Mouse (Mus musculus) E14TG2a.4 (cell line): ENCODE results near the gene Prkag3.

Experiments used
- H3K27me3 ChIP-seq: 2 replicates; pipeline ENCODE4 v1.6.1; 2014; ENCODE audit warnings: low read length, control low read depth; ENCODE audit not compliant: insufficient read depth
- H3K36me3 ChIP-seq: 2 replicates; pipeline ENCODE4 v1.6.1; 2014; ENCODE audit warnings: low read length, control low read depth; ENCODE audit not compliant: insufficient read depth
- H3K4me1 ChIP-seq: replicated peaks from 2 replicates; pipeline ENCODE4 v1.6.1; 2014; ENCODE audit warnings: low read depth, low read length, control low read depth
- H3K4me3 ChIP-seq: replicated peaks from 2 replicates; pipeline ENCODE4 v1.5.1; 2014; ENCODE audit warnings: mild to moderate bottlenecking, low read length
- H3K9me3 ChIP-seq: 2 replicates; pipeline ENCODE4 v1.6.1; 2014; ENCODE audit warnings: low read length, control low read depth
- CTCF ChIP-seq: conservative IDR thresholded peaks from 2 replicates; pipeline ENCODE4 v1.5.1; 2014; ENCODE audit warnings: low read length
- NANOG ChIP-seq: IDR thresholded peaks from 2 replicates; pipeline ENCODE4 v1.6.1; 2014; ENCODE audit warnings: borderline replicate concordance, low read length, mixed read lengths
- POU5F1 ChIP-seq: IDR thresholded peaks from 2 replicates; pipeline ENCODE4 v1.6.1; 2014; ENCODE audit warnings: low read length, borderline replicate concordance

Prkag3 gene

DNA sequence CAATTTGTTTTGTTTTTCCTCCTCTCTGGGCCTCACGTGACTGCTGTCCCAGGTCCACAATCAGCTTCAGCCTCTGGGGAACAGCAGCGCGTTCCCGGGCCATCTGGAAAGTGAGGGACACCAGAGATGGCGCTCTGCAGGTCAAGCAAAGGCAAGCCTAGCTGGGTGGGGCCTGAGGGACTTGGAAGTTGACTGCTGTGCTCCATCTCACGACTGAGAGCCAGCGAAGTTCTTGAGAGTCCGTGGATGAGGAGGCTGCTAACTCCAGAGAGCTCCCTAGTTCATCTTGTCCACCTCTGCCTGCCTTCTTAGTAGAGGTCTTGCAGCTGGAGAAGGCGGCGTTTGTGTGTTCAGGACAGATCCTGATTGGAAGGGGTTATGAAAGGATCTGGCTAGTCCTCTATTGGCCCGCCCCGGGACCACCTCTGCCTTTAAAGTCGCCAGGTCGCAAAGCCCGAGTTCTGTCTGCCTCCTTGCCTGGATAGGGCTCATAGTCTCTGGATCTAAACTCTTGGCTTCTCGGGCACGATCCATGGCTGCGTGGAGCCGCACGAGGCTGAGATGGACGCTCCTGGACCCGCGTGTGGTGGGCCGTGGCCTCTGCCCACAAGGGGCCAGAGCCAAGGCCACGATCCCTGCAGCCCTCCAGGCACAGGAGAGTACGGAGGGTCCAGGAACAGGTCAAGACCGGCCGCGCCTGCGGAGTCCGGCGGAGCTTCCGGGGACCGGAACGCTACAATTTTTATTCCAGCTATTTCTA lies 35.7 kb downstream of the Prkag3 start, which contains the start of gene Cyp27a1:
TSS of gene Cyp27a1 (plus strand) at position 476 of the 760 bp plus-strand sequence.
- H3K4me3 ChIP-seq: peak within 1 kb of the TSS; percentile 81
- no peaks in the 10 kb centered on the region for H3K36me3 ChIP-seq
- no peak for TF ChIP-seq POU5F1
- TF ChIP-seq NANOG: no peak
- TF ChIP-seq CTCF: no peak
- H3K4me1 ChIP-seq: peaks cover 17% of the 10 kb centered on the region
- H3K9me3 ChIP-seq: no peaks in the 10 kb centered on the region
- peaks cover 29% of the 10 kb centered on the region for H3K27me3 ChIP-seq

- Histone ChIP-seq H3K36me3 (no peaks in the 10 kb centered on the region), H3K9me3 (no peaks in the 10 kb centered on the region), H3K4me3 (peak overlapping the region; percentile 81), H3K4me1 (peaks cover 17% of the 10 kb centered on the region), H3K27me3 (peaks cover 29% of the 10 kb centered on the region)
- no peak for TF ChIP-seq CTCF
These were observed 36.4 kb downstream of the Prkag3 start for GRCm38 (mm10) chr1:74712461-74713098.

DNA sequence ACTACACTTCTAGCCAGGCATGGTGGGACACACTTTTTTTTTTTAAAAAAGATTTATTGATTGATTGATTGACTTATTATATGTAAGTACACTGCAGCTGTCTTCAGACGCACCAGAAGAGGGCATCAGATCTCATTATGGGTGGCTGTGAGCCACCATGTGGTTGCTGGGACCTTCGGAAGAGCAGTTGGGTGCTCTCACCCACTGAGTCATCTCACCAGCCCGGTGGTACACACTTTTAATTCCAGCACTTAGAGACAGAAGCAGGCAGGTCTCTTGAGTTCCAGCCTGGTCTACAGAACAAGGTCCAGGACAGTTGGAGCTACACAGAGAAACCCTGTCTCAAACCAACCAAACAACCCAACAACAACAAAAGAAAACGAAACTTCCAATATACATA lies 37.0 kb downstream of the Prkag3 start:
- peaks cover 29% of the 10 kb centered on the region for H3K27me3 ChIP-seq
- no peaks in the 10 kb centered on the region for H3K9me3 ChIP-seq
- no peaks in the 10 kb centered on the region for H3K36me3 ChIP-seq
- no peak overlapping the region for H3K4me3 ChIP-seq
- peaks cover 17% of the 10 kb centered on the region for H3K4me1 ChIP-seq
- TF ChIP-seq CTCF: no peak
- TF ChIP-seq NANOG: no peak
- TF ChIP-seq POU5F1: no peak

DNA sequence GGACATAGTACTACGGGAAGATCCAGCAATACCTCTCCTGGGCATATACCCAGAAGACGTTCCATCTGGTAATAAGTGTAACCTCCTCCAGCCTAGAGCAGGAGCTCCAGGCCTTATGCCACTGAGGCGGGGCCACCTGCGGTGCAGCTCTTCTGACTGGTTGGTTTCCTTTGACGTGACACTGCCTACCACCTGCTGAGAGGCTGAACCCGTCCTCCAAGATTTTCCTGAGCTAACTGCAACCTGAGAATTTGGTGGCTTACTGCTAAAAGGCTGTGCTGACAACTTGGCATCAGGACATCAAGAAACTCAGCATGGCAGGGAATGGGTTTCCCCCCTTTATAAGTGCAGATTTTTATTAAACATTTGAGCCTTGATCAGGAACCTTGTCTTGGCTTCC lies 39.5 kb downstream of the Prkag3 start:
- no peak for TF ChIP-seq POU5F1
- TF ChIP-seq NANOG: no peak
- no peak for TF ChIP-seq CTCF
- H3K9me3 ChIP-seq: no peaks in the 10 kb centered on the region
- no peak overlapping the region for H3K4me3 ChIP-seq
- peaks cover 21% of the 10 kb centered on the region for H3K27me3 ChIP-seq
- peaks cover 17% of the 10 kb centered on the region for H3K4me1 ChIP-seq
- H3K36me3 ChIP-seq: no peaks in the 10 kb centered on the region

DNA sequence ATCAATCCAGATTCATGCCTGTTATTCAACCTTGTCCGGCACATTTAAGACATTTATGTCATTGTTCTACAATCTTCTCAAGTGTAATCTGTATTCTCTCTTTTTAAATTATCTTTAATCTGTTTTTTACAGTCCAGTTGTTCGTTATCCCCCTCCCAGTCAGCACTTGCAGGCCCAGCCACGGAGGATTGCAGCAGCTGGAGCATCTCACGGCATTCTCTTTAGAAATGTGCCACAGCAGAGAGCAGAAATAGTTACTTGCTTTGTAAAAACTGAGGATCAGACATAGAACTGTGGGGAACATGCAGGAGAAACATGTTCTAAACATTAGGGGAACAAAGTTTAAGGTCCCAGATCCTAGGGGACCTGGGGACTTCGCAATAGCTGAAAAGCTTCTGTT lies 44.0 kb downstream of the Prkag3 start:
- Histone ChIP-seq H3K9me3 (no peaks in the 10 kb centered on the region), H3K4me3 (no peak overlapping the region), H3K36me3 (0 out of 2 replicates have a peak, but pooled peaks cover 4% of the 10 kb centered on the region), H3K27me3 (no peaks in the 10 kb centered on the region), H3K4me1 (0 out of 2 replicates have a peak, but pooled peaks cover 3% of the 10 kb centered on the region)
- TF ChIP-seq NANOG (no peak), POU5F1 (no peak), CTCF (no peak)

DNA sequence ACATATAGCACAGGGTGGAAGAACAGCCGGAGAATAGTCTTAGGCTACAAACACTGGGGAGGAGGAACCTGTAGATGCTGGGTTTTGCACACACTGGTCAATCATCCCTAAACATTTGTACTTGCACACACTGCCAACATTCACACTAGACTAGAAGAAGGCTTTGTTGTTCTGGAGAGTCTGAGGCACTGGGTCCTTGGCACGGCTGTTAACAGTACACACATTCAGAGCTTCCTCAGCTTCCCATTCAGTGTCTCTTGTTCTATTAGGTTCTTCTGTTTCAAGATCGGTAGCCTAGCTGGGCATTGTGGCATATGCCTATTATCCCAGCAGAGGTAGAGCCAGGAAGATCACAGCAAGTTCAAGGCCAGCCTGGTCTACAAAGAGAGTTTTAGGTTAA lies 44.9 kb downstream of the Prkag3 start:
- Histone ChIP-seq H3K4me3 (no peak overlapping the region), H3K36me3 (peaks cover 6% of the 10 kb centered on the region; the same call in 1 of the 2 replicates), H3K4me1 (no peaks in the 10 kb centered on the region), H3K27me3 (no peaks in the 10 kb centered on the region), H3K9me3 (no peaks in the 10 kb centered on the region)
- TF ChIP-seq CTCF: no peak
- TF ChIP-seq NANOG: no peak
- no peak for TF ChIP-seq POU5F1

DNA sequence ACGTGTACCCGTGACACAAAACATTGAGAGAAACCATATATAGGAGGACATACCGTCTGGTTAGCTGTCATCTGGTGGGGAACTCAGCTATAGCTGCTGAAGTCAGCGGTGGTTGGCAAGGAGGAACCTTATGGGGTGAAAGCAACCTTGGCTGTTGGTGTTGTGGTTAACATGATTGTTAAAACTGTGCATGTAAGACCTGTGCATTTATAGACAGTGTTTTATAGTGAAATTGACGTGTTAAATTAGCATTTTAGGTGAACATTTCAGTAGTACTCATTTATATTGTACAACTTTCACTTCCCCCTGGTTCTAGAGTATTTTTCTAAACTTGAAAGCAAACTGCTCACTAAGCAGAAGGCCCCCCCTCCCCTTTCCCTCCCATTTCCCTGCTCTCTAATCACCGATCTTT lies 46.9 kb downstream of the Prkag3 start:
- TF ChIP-seq CTCF (no peak), POU5F1 (no peak), NANOG (no peak)

GRCm38 (mm10) chr1:74698791-74699190 lies 50.2 kb downstream of the Prkag3 start:
- H3K4me1 ChIP-seq: no peaks in the 10 kb centered on the region
- no peaks in the 10 kb centered on the region for H3K9me3 ChIP-seq
- no peaks in the 10 kb centered on the region for H3K27me3 ChIP-seq
- no peak overlapping the region for H3K4me3 ChIP-seq
- H3K36me3 ChIP-seq: peaks cover 55% of the 10 kb centered on the region
- TF ChIP-seq NANOG (no peak), POU5F1 (no peak), CTCF (no peak)

More for the DNA sequence above, 46.9 kb downstream of the Prkag3 start:
- Histone ChIP-seq H3K27me3 (no peaks in the 10 kb centered on the region), H3K9me3 (no peaks in the 10 kb centered on the region), H3K36me3 (peaks cover 26% of the 10 kb centered on the region), H3K4me3 (no peak overlapping the region), H3K4me1 (no peaks in the 10 kb centered on the region)
